Mouse (Mus musculus) CH12.LX (cell line): ENCODE data around the gene Sh3glb2. TPM values are rescaled to one million over a fixed set of nuclear protein-coding genes. Genes with fewer than 3 reads are reported as not detected.

Source experiments
- DNase-seq: peaks from one replicate; pipeline ENCODE4 v3.0.0-alpha.2; 2013; ENCODE audit errors: extremely low read depth
- H3K27ac ChIP-seq: 2 replicates; pipeline ENCODE4 v1.5.1; 2012; ENCODE audit warnings: low read depth, mild to moderate bottlenecking, control low read depth, moderate library complexity; ENCODE audit not compliant: insufficient read depth
- H3K27me3 ChIP-seq: replicated peaks from 2 replicates; pipeline ENCODE3; 2012; ENCODE audit warnings: inconsistent platforms
- H3K36me3 ChIP-seq, 2 experiments: replicated peaks in 1 of 2; 2 replicates each; pipeline versions ENCODE3 to v1.6.1; 2012; ENCODE audit warnings: inconsistent platforms in 1 of 2, low read length in 1 of 2, mild to moderate bottlenecking in 1 of 2, mixed read lengths in 1 of 2, moderate library complexity in 1 of 2; ENCODE audit not compliant: control insufficient read depth in 1 of 2, insufficient read depth in 1 of 2
- H3K4me1 ChIP-seq, 2 experiments: 2 replicates each; pipeline ENCODE4 v1.6.1; 2012; ENCODE audit warnings: inconsistent platforms in 1 of 2, moderate library complexity in 1 of 2; ENCODE audit not compliant: insufficient read depth in 2 of 2, control insufficient read depth in 1 of 2
- H3K4me2 ChIP-seq: 2 replicates; pipeline ENCODE4 v1.6.1; 2012; ENCODE audit warnings: low read depth, mild to moderate bottlenecking, control low read depth; ENCODE audit not compliant: poor library complexity, insufficient read depth, severe bottlenecking
- H3K4me3 ChIP-seq, 3 experiments: fragments of 150-350 bp in 1 of 3; sonication (generic) in 1 of 3; replicated peaks in 1 of 3; 2 replicates each; pipeline versions ENCODE3 to v1.5.1; 2011 to 2012; ENCODE audit warnings: low read depth in 2 of 3, low read length in 2 of 3, mild to moderate bottlenecking in 2 of 3, moderate library complexity in 2 of 3, control low read depth in 1 of 3, improper control_type of control experiment in 1 of 3, inconsistent platforms in 1 of 3, mixed read lengths in 1 of 3; ENCODE audit not compliant: poor library complexity in 1 of 3
- H3K79me2 ChIP-seq: replicated peaks from 2 replicates; pipeline ENCODE4 v1.6.1; 2012; ENCODE audit warnings: mild to moderate bottlenecking, moderate library complexity; ENCODE audit not compliant: control insufficient read depth, poor library complexity, insufficient read depth, severe bottlenecking; ENCODE audit errors: extremely low read depth
- H3K9ac ChIP-seq: 2 replicates; pipeline ENCODE4 v1.6.1; 2012; ENCODE audit warnings: low read depth, mild to moderate bottlenecking, control low read depth, moderate library complexity; ENCODE audit not compliant: insufficient read depth
- H3K9me3 ChIP-seq: replicated peaks from 2 replicates; pipeline ENCODE3; 2012; ENCODE audit warnings: low read length, inconsistent platforms, mixed read lengths
- BHLHE40 ChIP-seq: IDR thresholded peaks from 2 replicates; pipeline ENCODE4 v1.6.1; 2011; ENCODE audit warnings: mild to moderate bottlenecking, low read depth, low read length, improper control_type of control experiment
- CTCF ChIP-seq, 2 experiments: IDR thresholded peaks in 1 of 2; conservative IDR thresholded peaks in 1 of 2; 2 replicates each; pipeline ENCODE4 v1.5.1; 2011 to 2012; ENCODE audit warnings: low read depth in 2 of 2, low read length in 2 of 2, improper control_type of control experiment in 1 of 2, inconsistent platforms in 1 of 2, mild to moderate bottlenecking in 1 of 2, moderate library complexity in 1 of 2
- E2F4 ChIP-seq: IDR thresholded peaks from 2 replicates; pipeline ENCODE4 v1.6.1; 2011; ENCODE audit warnings: low read depth, low read length, improper control_type of control experiment; ENCODE audit not compliant: insufficient replicate concordance
- ELF1 ChIP-seq: IDR thresholded peaks from 2 replicates; pipeline ENCODE4 v1.6.1; 2014; ENCODE audit warnings: low read depth, mild to moderate bottlenecking, inconsistent platforms, low read length, improper control_type of control experiment
- EP300 ChIP-seq: IDR thresholded peaks from 2 replicates; pipeline ENCODE4 v1.6.1; 2011; ENCODE audit warnings: low read length, improper control_type of control experiment
- ETS1 ChIP-seq: conservative IDR thresholded peaks from 2 replicates; pipeline ENCODE4 v1.6.1; 2012; ENCODE audit warnings: low read depth, mild to moderate bottlenecking, inconsistent platforms, low read length, improper control_type of control experiment, moderate library complexity
- GABPA ChIP-seq: IDR thresholded peaks from 2 replicates; pipeline ENCODE4 v1.6.1; 2012; ENCODE audit warnings: low read depth, low read length, improper control_type of control experiment, inconsistent platforms; ENCODE audit not compliant: insufficient replicate concordance
- IRF4 ChIP-seq: IDR thresholded peaks from 2 replicates; pipeline ENCODE4 v1.6.1; 2014; ENCODE audit warnings: low read depth, mild to moderate bottlenecking, inconsistent platforms, low read length, improper control_type of control experiment
- JUN ChIP-seq: IDR thresholded peaks from 2 replicates; pipeline ENCODE4 v1.6.1; 2011; ENCODE audit warnings: low read depth, mild to moderate bottlenecking, low read length, improper control_type of control experiment, moderate library complexity; ENCODE audit not compliant: insufficient read depth
- JUND ChIP-seq: conservative IDR thresholded peaks from 2 replicates; pipeline ENCODE4 v1.6.1; 2011; ENCODE audit warnings: low read depth, low read length, improper control_type of control experiment
- KAT2A ChIP-seq: IDR thresholded peaks from 2 replicates; pipeline ENCODE4 v1.6.1; 2012; ENCODE audit warnings: low read length, improper control_type of control experiment, inconsistent platforms; ENCODE audit not compliant: insufficient replicate concordance
- MAFK ChIP-seq: IDR thresholded peaks from 2 replicates; pipeline ENCODE4 v1.6.1; 2011; ENCODE audit warnings: low read length, improper control_type of control experiment; ENCODE audit not compliant: insufficient replicate concordance
- MXI1 ChIP-seq: IDR thresholded peaks from 2 replicates; pipeline ENCODE4 v1.6.1; 2011; ENCODE audit warnings: mild to moderate bottlenecking, low read depth, low read length, improper control_type of control experiment
- NRF1 ChIP-seq: IDR thresholded peaks from 2 replicates; pipeline ENCODE4 v1.6.1; 2014; ENCODE audit warnings: low read depth, mild to moderate bottlenecking, inconsistent platforms, low read length, improper control_type of control experiment, moderate library complexity
- PAX5 ChIP-seq: IDR thresholded peaks from 2 replicates; pipeline ENCODE4 v1.6.1; 2012; ENCODE audit warnings: low read length, inconsistent platforms, mixed read lengths
- POLR2A ChIP-seq: IDR thresholded peaks from 2 replicates; pipeline ENCODE4 v1.6.1; 2011; ENCODE audit warnings: low read depth, mild to moderate bottlenecking, improper control_type of control experiment, low read length
- POLR2AphosphoS2 ChIP-seq: IDR thresholded peaks from 2 replicates; pipeline ENCODE4 v1.6.1; 2011; ENCODE audit warnings: low read depth, low read length, improper control_type of control experiment
- RAD21 ChIP-seq: IDR thresholded peaks from 2 replicates; pipeline ENCODE4 v1.6.1; 2011; ENCODE audit warnings: low read depth, mild to moderate bottlenecking, low read length, improper control_type of control experiment, moderate library complexity
- TBP ChIP-seq: conservative IDR thresholded peaks from 2 replicates; pipeline ENCODE4 v1.6.1; 2011; ENCODE audit warnings: low read depth, low read length, improper control_type of control experiment
- TCF12 ChIP-seq: IDR thresholded peaks from 2 replicates; pipeline ENCODE4 v1.6.1; 2014; ENCODE audit warnings: low read depth, mild to moderate bottlenecking, inconsistent platforms, low read length, improper control_type of control experiment
- USF1 ChIP-seq: IDR thresholded peaks from 2 replicates; pipeline ENCODE4 v1.6.1; 2014; ENCODE audit warnings: low read depth, mild to moderate bottlenecking, inconsistent platforms, low read length, improper control_type of control experiment
- USF2 ChIP-seq: conservative IDR thresholded peaks from 2 replicates; pipeline ENCODE4 v1.6.1; 2011; ENCODE audit warnings: low read depth, low read length, improper control_type of control experiment
- ZMIZ1 ChIP-seq: IDR thresholded peaks from 2 replicates; pipeline ENCODE4 v1.6.1; 2012; ENCODE audit warnings: low read depth, mild to moderate bottlenecking, inconsistent platforms, low read length, improper control_type of control experiment
- dilution Hi-C: fragments of 300-500 bp; cut with MboI; formaldehyde crosslinking; loops from 2 replicates; pipeline ENCODE4 v1.14.3; 2020; ENCODE audit warnings: low sequenced_read_pairs; ENCODE audit not compliant: extremely low pct_unique_long_range_greater_than_20kb, extremely low pct_ligation_motif_present
- in situ Hi-C: fragments of 300-500 bp; cut with MboI; formaldehyde crosslinking; loops from 3 replicates; pipeline ENCODE4 v1.14.3; 2019; ENCODE audit warnings: low sequenced_read_pairs, low pct_ligation_motif_present, low pct_unique_long_range_greater_than_20kb, mixed read lengths
- polyA plus RNA-seq: library from polyadenylated mRNA; unstranded; fragments of >175 nt; gene quantifications from 2 replicates; pipeline ENCODE4 v1.2.1, GENCODE M21; 2012; ENCODE audit warnings: low read depth; ENCODE audit not compliant: insufficient read length
- total RNA-seq, 2 experiments: library from RNA; depleted of rRNA; stranded (reverse); fragments of 300-350 nt in 1 of 2; fragments of >200 nt in 1 of 2; gene quantifications; 2 replicates each; pipeline ENCODE4 v1.2.3; 2012 to 2014

The Sh3glb2 gene
- total and polyA plus RNA-seq, 3 experiments = 27.2 to 47.8 (median 38.9) TPM

GRCm38 (mm10) chr2:30316955-30317354 is 42.2 kb downstream of the Sh3glb2 start:
- no peaks in the 10 kb centered on the region for H3K79me2 ChIP-seq
- dilution Hi-C loops (no loop called here), in situ Hi-C loops (no loop called here)
- H3K4me1 ChIP-seq = no peaks in the 10 kb centered on the region
- H3K27me3 ChIP-seq = no peaks in the 10 kb centered on the region
- DNase-seq = no peak
- no peak overlapping the region for H3K4me3 ChIP-seq
- no peak overlapping the region for H3K9ac ChIP-seq
- TF ChIP-seq BHLHE40 (no peak), ZMIZ1 (no peak), JUN (no peak), PAX5 (no peak), MXI1 (no peak), RAD21 (no peak), USF1 (no peak)
- no peak overlapping the region for H3K4me2 ChIP-seq
- H3K27ac ChIP-seq = no peak overlapping the region
- no peaks in the 10 kb centered on the region for H3K9me3 ChIP-seq
- peaks cover 63 to 91% of the 10 kb centered on the region in 2 experiments for H3K36me3 ChIP-seq

- Histone ChIP-seq H3K9ac (no peak overlapping the region), H3K4me1 (no peaks in the 10 kb centered on the region), H3K27me3 (no peaks in the 10 kb centered on the region), H3K4me2 (no peak overlapping the region), H3K4me3 (no peak overlapping the region), H3K9me3 (no peaks in the 10 kb centered on the region), H3K27ac (no peak overlapping the region), H3K36me3 (peaks cover 62 to 89% of the 10 kb centered on the region in 2 experiments), H3K79me2 (no peaks in the 10 kb centered on the region)
- TF ChIP-seq NRF1 = no peak
- TF ChIP-seq GABPA = no peak
- TF ChIP-seq TCF12 = no peak
- TF ChIP-seq E2F4 = no peak
- TF ChIP-seq ETS1 = no peak
- no peak for TF ChIP-seq TBP
- TF ChIP-seq ZMIZ1 = no peak
- TF ChIP-seq USF2 = no peak
- no peak for TF ChIP-seq ELF1
- TF ChIP-seq POLR2AphosphoS2 = no peak
- no peak for TF ChIP-seq EP300
- no peak for TF ChIP-seq JUND
- no peak for TF ChIP-seq IRF4
- no peak for TF ChIP-seq MAFK
- no peak for TF ChIP-seq CTCF (conservative IDR thresholded peaks at IDR 0.05 in 1 of 2, IDR thresholded peaks at IDR 0.05 in 1 of 2; ENCODE audit: low read depth in 2 of 2, low read length in 2 of 2)
- no peak for TF ChIP-seq POLR2A
- no peak for TF ChIP-seq KAT2A
- dilution Hi-C loops (no loop called here), in situ Hi-C loops (no loop called here)
- DNase-seq = peak; percentile 8
Measured at GRCm38 (mm10) chr2:30316136-30316535, 43.0 kb downstream of the Sh3glb2 start.
